Mouse (Mus musculus): ENCODE measurements around the gene Nmral1.
"Not testable (repeated sequence)": the region's sequence is repeated elsewhere in the genome, so short reads cannot be mapped to it uniquely, and the experiment has no call there.

Gene Nmral1

DNA sequence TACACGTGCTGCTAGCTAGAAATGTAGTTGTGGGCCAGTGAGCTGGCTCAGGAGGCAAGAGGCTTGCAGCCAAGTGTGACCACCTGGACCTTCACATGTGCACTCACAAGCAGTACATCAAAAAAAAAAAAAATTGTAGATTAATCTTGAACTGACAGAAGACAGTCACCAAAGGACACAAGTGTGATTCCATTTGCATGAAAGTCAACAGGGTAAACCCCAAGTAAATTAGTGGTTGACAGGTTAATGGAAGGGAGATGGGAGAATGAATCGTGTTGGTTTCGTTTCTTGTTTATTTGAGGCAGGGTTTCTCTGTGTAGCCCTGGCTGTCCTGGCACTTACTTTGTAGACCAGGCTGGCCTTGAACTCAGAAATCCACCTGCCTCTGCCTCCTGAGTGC lies 1.3 kb downstream of the Nmral1 start:
- no peak for DNase-seq (ENCODE audit: low read depth, low spot score)

DNA sequence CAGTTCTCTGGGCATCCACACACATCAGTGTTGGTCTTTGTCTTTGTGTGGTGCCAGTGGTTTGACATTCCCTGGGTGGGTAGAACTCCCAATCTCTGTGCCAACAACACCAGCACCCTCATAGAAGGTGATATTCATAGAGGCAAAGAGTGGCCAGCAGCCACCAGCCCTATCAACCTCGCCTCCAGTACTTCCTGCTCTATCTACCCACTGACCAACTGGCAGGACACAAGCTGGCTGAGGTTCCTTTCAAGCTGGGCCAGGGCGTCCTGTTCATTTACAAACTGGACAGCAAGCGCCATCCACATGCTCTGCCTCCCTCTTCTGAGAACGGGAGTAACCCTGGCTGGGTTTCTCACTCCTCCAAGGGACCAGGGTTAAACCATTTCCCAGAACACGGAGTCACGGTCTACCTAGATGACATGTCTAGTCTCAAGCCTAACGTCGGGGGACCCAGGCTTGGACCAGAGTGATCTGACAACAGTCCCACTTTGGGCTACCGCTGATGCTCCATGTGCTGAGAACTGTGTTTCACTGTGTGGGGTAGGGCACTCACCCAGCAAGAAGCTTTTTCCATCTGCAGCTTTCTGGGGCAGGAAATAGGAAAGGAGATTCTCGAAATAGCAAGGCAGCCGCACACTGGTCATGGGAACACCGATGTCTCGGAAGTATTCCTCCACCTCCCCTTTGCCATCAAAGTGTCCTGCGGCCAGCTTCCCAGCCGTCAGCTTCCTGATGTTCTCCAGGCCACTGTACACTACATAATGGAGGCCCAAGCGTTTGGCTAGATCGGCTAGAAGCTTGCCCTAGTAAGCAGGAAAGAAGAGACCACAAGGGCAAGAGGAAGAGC lies 5.1 kb downstream of the Nmral1 start:
- no peak for DNase-seq (ENCODE audit: low read depth, low spot score)

DNA sequence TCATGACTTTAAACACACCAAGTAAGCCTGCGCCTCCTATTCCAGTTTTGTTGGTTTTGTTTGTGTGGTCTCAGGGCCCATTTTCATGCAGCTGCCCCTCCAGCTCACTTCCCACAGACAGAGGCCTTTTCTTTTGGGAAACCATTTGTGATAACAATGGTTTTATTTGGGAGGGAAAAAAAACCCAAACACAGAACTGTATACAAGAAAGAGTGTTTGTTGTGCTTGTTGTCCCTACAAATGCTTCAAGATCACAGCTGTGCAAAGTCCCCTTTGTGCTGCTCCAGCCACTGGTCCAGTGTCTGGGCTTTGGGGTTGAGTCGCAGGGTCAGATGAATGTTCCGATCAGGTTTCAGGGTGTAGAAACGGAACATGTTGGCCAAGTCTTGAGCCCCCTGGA lies 8.0 kb downstream of the Nmral1 start:
- DNase-seq (ENCODE audit: low read depth, low spot score): no peak

DNA sequence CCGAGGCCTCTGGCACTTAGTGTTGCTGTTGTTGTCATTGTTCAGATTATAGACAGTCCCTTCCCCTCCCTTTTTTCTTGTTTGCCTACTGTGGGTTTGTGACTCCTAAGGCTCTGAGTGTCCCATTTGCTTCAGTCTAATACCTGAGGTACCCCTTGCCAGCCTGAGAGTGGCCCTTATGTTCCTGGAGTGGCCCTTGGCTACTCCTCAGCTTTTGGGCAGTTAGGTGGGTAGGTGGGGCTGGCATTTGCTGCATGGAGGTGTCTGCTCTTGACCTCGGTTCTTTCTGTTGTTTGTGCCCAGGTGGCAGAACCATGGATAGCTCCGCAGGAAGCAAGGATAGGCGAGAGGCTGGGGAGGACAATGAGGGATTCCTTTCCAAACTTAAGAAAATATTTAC lies 13.6 kb downstream of the Nmral1 start:
- peak; percentile 40 for DNase-seq (ENCODE audit: low read depth, low spot score)

DNA sequence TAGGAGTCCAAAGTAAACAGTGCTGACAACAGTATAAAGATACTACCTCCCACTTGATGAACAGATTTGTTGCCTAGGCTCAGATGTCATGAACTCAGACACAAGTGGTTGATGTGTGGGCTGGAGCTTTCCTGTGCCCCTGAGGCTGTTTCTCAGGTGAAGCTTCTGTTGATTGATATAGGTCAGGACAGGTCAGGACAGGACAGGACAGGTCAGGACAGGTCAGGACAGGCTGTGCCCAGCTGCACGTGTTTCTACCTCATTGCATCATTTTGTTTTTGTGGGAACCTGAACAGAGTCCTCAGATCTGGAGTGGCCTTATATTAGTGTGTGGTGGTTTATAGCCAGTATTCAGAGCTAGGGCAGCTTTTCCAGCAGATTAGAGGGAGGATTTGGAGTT lies 16.5 kb downstream of the Nmral1 start:
- no peak for DNase-seq (ENCODE audit: low read depth, low spot score)

DNA sequence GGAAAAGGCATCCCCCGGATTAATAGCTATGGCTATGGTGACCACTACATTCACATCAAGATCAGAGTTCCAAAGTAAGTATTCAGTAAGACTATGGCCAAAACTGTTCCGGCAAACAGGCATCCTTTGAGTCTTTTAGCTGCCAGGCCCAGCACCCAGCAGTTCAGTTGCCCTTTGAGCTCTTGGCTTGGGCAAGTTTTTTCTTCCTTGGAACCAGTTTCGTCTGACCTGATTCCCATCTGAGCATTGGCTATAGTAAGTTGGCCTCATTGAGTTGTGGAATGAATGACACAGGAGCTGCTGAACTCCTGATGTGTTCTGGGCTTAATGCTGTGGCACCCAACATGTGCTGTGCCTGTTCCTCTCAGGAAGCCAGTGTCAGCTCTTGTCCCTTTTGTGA lies 17.9 kb downstream of the Nmral1 start:
- DNase-seq (ENCODE audit: low read depth, low spot score): no peak

DNA sequence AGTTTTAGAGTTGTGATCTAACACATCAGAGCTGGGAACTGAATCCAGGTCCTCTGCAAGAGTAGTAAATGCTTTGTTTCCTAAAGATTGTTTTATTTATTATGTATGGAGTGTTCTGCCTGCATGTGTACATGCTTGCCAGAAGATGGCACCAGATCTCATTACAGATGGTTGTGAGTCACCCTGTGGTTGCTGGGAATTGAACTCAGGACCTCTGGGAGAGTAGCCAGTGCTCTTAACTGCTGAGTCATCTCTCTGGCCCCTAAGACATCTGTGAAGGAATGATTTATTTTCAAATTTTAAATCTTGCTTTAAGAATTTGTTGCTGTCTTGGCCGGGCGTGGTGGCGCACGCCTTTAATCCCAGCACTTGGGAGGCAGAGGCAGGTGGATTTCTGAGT lies 29.8 kb downstream of the Nmral1 start:
- DNase-seq (ENCODE audit: low read depth, low spot score): peak; percentile 41

DNA sequence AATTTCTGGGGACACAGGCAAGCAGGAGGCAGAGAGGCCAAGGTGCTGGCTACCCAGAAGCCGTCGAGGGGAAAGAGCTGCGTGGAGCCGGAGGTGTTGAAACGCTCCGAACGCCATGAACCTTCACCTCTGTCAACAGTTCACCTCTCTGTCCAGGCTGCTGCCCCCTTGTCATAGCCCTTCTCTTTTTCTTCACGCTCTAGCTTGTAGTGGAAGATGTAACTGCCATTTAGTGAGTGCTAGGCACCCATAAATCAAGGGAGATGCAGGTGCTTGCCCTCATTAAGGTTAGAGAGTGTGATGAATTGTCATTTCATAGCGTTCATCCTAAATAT lies 34.7 kb downstream of the Nmral1 start:
- DNase-seq (ENCODE audit: low read depth, low spot score): no peak

DNA sequence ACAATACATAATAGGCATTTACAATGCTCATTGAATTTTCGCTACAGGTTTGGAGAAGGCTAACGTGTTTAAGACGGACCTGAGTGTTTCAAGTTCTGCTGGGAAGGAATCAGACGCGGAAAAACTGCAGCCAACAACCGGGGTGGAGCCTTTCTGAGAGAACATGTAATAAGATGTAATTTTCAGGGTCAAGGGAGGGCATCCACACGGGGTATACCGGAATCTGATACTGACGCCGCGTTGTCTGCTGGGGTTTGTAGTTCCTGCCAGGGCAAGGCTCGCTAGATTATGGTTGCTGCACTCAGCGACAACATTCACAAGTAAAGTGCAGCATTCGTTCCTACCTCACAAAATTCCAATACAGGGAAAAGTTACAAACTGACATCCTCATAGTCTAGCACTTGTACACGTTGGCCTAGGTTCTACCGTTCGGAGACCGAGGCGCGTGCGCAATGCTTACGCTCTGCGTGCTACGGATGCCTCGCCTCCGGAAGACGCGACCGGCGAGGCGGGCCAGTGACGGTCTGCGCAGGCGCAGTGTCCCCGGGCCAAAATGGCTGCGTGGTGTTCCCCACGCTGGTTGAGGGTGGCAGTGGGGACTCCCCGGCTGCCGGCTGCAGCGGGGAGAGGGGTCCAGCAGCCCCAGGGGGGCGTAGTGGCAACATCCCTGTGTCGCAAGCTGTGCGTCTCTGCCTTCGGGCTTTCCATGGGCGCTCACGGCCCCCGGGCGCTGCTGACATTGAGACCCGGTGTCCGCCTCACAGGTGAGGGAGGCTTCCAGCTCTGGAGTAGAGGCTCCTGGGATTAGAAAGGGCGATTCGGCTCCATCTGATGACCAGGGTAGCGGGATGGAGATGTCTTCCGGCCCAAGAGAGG lies 35.3 kb downstream of the Nmral1 start:
- DNase-seq (ENCODE audit: low read depth, low spot score): peak; percentile 94

DNA sequence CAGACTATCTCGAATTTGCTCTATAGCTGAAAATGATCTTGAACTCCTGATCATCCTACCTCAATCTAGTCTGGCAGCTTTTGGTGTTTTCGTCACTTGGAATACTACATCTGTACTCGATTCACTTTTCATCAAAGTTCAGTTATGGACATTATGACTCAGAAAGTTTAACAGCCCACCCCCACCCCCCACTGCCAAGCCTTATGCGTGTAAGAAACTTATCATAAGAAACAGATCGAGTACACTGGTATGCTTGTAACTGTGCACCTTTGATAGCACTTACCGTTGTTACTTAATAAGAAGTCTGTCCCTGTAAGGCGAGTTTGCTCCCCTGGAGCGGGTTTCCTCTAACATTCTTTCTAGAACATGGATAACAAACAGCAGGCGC lies 36.0 kb downstream of the Nmral1 start:
- DNase-seq (ENCODE audit: low read depth, low spot score): no peak

DNA sequence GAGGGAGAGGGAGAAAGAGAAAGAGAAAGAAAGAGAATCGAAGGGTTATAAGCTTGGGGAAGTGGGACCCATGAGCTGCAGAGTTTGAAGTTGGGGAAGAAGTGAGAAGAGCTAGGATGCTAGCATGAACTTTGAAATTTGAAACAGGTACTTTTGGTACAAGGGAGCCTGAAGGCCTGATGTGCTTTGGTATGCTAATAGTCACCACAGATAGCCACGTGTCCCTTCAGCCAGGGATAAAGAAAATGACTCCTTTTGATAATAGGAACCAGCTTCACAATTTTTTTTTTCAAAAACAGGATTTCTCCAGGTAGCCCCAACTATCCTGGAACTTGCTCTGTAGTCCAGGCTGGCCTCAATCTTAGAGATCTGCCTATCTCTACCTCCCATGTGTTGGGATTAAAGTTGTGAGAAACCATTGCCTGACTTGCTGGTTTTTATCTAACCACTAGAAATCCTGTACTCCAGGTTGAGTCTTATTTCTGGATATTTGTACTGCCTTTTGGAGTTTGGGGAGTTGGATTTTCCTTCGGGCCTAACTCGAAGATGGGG lies 36.5 kb downstream of the Nmral1 start:
- no peak for DNase-seq (ENCODE audit: low read depth, low spot score)

DNA sequence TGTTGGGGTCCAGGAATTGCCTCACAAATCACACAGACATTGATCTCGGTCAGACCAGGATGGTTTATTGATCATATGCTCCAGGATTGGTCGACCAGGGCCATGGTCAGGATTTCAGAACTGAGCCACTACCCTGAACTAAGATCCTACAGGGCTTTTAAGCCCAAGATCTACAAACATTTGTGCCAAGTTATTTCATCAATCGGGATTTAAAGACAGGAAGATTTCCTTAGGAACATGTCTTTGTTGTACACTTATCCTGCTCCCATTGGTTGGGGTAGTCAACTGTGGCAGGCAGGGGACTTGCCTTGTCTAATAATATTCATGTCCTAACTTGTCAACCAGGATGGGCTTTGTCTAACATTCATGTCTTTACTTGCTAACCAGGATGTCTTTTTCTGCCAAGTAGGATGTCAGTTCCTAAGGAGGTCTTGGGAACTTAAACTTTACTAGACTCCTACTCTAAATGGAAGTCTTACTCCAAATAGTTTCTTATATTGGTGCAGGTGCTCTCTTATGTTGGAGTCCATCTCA lies 38.2 kb downstream of the Nmral1 start:
- not testable (repeated sequence) for DNase-seq (ENCODE audit: low read depth, low spot score)

DNA sequence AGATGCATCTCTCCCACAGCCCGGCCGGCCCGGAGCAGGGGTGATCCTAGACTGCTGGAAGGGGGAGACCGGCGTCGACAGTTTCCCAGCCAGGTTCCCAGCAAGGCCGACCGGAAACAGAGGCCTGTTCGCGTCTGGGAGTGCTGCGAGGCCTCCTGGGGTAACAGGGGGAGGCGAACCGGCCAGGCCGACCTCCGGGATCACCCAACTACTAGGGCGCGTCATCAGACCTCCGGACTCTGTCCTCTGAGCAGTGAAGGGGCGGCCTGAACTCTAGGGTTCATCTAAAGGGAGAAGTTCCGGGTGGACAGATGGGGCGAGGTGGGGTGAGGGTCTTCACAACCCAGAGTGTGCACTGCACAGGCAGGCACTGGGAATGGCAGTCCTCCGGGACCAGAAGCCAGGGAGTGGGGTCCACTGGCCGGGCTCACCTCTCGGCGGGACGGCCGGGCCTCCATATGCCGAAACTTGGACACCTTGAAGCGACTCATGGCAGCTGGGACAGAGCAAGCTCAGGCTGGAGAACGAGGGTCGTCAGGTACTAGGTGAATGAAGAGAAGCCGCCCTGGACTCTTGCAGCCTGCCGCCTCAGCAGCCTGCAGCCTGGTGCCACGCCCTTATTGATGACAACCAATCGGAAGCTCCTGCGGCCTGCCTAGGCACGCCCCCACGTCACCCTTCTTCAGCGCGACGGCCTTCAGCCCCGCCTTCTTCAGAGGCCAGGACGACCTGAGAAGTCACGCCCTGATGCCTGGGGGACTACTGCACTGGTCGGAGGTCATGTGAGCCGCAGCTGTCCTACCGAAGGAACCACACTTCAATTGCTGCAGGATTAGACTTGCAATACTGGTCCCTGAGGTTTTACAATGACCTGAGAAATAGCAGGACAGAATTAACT lies 39.8 kb downstream of the Nmral1 start, which contains the start of gene Coro7:
Gene Coro7, minus strand, starts transcription at position 657 of the 898 bp plus-strand sequence.
- DNase-seq (ENCODE audit: low read depth, low spot score): peak; percentile 98

DNA sequence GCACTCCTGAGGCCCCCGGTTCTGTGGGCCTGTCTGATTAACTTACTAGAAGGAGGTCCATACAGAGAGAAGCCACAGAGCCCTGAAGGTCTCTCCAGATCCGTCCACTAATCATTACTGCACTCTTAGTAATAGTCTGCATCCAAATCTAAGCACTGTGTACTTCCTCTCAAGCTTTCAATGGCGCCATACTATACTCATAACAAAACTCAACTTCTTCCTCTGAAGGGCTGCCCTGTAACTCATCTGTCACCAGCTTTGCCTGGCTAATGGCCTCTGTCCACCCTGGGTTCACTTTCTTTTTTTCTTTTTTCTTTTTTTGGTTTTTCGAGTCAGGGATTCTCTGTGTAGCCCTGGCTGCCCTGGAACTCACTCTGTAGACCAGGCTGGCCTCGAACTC lies 41.1 kb downstream of the Nmral1 start:
- DNase-seq (ENCODE audit: low read depth, low spot score): no peak

DNA sequence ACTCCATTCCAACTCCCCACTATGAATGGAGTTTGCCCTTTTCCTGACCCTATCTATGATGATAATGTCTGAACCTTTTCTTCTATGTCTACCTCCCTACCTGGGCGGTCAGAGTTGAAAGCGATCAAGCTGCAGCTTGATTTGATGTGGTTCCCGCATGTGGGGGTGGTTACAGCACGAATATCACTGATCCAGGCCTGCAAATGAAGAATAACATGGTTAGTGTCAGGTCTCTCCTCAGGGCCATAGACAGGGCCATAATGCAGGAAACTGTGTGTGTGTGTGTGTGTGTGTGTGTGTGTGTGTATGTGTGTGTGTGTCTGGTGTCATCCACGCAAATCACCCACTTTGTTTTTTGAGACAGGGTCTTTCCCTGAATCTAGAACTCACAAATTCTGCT lies 42.3 kb downstream of the Nmral1 start:
- DNase-seq (ENCODE audit: low read depth, low spot score): no peak

DNA sequence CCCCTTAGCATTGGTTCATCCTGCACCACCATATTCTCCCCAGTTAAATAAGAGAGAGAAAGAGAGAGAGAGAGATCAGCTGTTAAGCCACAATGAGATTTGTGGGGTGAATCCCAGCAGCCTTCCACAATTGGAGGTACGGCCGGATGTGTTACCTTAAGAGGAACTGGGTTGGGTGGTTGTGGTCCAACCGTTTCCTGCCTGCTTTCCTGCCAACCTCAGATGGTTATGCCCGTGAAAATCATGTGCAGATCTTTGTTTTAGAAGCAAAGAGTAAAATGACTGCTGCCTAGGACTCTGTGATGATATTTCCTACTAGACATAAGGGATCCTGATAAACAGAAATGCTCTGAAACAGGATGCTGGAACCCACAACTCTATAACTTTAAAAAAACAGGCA lies 45.1 kb downstream of the Nmral1 start:
- DNase-seq (ENCODE audit: low read depth, low spot score): no peak

DNA sequence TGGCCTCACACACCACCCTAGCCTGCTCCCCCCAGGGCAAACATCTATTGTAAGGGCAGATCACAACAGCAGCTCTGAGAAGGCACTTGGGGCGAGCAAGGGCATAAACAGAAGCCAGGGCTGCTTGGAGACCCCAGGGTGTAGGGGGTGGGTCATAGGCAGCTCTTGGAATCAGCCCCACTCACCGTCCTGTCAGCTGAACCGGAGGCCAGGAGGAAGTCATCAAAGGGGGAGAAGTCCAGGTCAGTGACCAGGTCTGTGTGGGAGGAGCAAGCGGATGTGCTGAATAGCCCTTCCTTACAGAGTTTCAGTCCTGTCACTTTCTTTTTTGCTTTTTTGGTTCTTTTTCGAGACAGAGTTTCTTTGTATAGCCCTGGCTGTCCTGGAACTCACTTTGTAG lies 48.8 kb downstream of the Nmral1 start:
- DNase-seq (ENCODE audit: low read depth, low spot score): no peak

DNA sequence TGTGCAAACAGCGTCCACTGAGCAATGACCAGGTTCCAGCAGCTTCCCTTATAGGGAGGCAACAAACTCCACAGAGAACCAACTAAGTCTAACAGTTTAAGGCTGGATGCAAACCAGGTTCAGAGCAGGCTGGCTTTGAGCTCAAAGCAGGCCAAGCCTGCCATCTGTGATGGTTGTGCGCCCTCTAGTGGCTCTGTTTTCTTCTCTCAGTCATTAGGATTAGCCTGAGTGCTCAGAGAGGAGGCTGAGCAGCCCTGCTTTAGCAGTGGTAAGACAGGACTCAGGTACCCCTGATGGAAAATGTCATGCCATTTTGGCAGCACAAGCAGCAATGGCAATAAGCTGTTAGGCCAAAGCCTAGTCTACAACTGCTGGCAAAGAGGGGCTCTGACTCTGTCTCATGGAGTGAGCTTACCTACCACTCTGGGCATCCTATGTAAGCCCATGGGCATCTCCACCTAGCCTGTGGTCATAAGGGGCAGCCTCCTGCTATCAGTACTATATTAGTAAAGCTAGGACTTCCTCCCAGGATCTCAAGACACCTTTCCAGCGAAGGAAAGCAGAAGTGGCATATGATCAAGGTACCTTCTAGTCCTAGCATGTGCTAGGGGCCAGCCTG lies 51.9 kb downstream of the Nmral1 start:
- peak; percentile 79 for DNase-seq (ENCODE audit: low read depth, low spot score)

DNA sequence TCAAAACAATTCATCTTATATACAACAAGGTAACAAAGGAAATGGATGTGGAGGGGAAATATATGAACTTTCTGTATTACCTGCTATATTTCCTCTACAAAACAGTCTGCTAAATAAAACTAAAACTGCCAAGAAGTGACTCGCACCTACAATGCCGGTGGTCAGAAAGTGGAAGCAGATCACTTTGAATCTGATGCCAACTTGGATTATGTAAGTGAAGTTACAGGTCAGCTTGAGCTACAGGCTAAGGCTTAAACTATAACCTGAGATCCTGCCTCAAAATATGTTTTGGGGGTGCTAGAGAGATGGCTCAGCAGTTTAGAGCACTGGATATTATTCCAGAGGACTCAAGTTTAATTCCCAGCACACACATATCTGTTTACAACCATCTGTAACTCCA lies 53.4 kb downstream of the Nmral1 start:
- no peak for DNase-seq (ENCODE audit: low read depth, low spot score)

DNA sequence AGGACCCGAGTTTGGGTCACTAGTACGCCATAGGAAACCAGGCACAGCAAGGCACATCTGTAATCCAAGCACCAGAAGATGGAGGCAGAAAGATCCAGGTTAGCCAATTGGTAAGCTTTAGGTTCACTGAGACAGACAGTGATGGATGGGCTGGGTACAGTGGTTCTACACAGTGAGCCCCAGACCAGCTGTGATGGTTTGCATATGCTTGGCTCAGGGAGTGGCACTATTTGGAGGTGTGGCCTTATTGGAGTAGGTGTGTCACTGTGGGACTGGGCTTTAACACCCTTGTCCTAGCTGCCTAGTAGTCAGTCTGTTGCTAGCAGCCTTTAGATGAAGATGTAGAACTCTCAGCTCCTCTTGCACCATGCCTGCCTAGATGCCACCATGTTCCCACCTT lies 55.4 kb downstream of the Nmral1 start:
- DNase-seq (ENCODE audit: low read depth, low spot score): peak; percentile 57

DNA sequence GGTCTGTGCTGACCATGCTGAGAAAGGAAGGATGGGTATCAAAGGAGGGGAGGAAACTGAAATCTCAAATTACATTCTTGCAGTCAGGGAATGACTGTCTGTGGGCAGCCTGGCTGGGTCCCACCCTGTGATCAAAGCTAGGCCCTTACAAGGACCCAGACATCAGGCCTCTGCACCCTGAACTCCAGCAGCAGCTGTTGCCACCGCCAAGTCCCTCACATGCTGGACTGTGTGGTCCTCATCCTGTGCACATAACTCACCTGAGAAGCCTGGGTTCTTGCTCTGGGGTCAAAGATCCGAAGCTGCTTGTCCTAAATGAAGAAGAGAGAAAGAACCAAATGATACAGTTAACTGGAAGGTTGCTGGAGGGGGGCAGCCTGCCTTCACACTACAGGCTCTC lies 57.6 kb downstream of the Nmral1 start:
- no peak for DNase-seq (ENCODE audit: low read depth, low spot score)
